Mouse (Mus musculus) erythroblast, embryonic 14.5 days (primary cell): Measurements from ENCODE around the gene Terb2. TPM values are rescaled to one million over a fixed set of nuclear protein-coding genes. Genes with fewer than 3 reads are reported as not detected.

Source experiments
- H3K27me3 ChIP-seq: 2 replicates; pipeline ENCODE4 v1.6.1; 2012; ENCODE audit warnings: inconsistent platforms; ENCODE audit not compliant: control insufficient read depth
- H3K36me3 ChIP-seq: 2 replicates; pipeline ENCODE4 v1.6.1; 2012; ENCODE audit warnings: mild to moderate bottlenecking, inconsistent platforms; ENCODE audit not compliant: control insufficient read depth
- H3K4me1 ChIP-seq: 2 replicates; pipeline ENCODE4 v1.6.1; 2012; ENCODE audit warnings: inconsistent platforms; ENCODE audit not compliant: control insufficient read depth
- H3K4me3 ChIP-seq: replicated peaks from 2 replicates; pipeline ENCODE3; 2012; ENCODE audit warnings: moderate library complexity, mild to moderate bottlenecking, inconsistent platforms
- H3K9me3 ChIP-seq: 2 replicates; pipeline ENCODE4 v1.6.1; 2012; ENCODE audit warnings: low read length, inconsistent platforms, mixed read lengths; ENCODE audit not compliant: control insufficient read depth
- GATA1 ChIP-seq: IDR thresholded peaks from 2 replicates; pipeline ENCODE4 v1.6.1; 2012; ENCODE audit warnings: low read length, inconsistent platforms, mixed read lengths
- TAL1 ChIP-seq: IDR thresholded peaks from 3 replicates; pipeline ENCODE4 v1.6.1; 2012; ENCODE audit warnings: low read length, inconsistent platforms, mixed read lengths
- polyA plus RNA-seq: library from polyadenylated mRNA; stranded (reverse); fragments of >175 nt; gene quantifications from 2 replicates; pipeline ENCODE4 v1.2.3, GENCODE M21; 2012

The Terb2 gene
- polyA plus RNA-seq, 1 experiment: not detected

DNA sequence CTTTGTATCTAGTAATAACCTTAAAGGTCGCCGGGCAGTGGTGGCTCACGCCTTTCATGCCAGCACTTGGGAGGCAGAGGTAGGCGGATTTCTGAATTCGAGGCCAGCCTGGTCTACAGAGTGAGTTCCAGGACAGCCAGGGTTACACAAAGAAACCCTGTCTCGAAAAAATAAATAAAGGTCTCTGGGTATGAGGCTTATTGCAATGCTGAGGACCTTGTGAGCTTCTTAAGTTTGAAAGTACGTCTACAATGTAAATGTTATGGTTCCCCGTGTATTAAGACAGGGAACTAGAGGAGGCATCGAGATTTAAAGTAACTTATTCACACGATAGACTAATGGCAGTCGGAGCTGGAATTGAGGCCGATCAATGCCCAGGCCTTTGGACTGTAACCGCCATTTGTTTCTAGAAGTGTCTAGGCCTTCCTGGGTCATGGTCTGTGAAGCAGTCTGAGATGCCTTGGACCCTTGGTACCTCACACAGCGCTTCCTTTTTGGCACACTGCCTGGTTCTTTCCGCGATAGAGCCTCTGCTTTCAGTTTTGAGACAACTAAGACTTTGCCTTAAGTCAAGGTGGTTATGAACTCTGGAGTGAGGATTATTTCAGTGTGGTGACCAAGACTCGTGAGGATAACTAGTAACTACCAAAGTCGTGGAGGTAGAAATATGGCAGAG is 37.7 kb upstream of the Terb2 start:
- Histone ChIP-seq H3K4me3 (peak overlapping the region; percentile 78), H3K9me3 (no peaks in the 10 kb centered on the region), H3K27me3 (no peaks in the 10 kb centered on the region), H3K4me1 (peaks cover 40% of the 10 kb centered on the region), H3K36me3 (peaks cover 29% of the 10 kb centered on the region)
- TF ChIP-seq GATA1 (no peak), TAL1 (no peak)

DNA sequence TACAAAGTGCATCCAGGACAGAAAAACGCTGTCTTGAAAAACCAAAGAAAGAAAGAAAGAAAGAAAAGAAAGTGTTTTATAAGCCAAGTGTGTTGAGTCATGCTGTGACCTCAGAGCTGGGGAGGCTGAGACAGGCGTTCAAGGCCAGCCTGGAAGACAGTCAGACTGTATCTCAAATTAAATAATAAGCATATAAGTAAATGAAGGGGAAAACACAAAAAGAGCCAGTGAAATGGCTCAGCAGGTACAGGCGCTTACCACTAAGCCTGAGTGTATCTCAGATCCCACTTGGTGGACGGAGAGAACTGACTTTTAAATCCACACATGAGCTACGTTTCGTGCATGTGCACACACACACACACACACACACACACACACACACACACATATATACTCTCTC is 36.8 kb upstream of the Terb2 start:
- Histone ChIP-seq H3K27me3 (no peaks in the 10 kb centered on the region), H3K4me1 (peaks cover 38% of the 10 kb centered on the region), H3K36me3 (peaks cover 35% of the 10 kb centered on the region), H3K4me3 (peak overlapping the region; percentile 78), H3K9me3 (no peaks in the 10 kb centered on the region)
- TF ChIP-seq TAL1 (no peak), GATA1 (no peak)

DNA sequence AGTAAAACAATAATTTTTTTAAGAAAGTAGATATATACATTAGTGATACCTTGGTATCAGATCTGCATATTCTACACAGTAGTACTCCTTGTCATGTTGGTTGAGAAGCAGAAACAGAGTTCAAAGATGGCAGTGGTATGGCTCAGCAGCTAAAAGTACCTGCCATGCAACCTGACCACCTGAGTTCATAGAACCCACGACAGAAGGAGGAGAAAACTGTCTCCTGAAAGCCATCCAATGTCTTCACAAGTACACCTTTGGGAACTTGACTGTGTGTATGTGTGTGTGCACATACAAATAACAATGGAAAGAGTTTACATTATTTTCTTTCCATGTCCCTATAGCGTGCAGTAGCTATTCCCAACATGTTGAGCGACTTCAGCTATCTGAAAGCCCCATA is 36.4 kb upstream of the Terb2 start:
- TF ChIP-seq GATA1 (no peak), TAL1 (no peak)
- Histone ChIP-seq H3K36me3 (peaks cover 39% of the 10 kb centered on the region), H3K4me1 (peaks cover 38% of the 10 kb centered on the region), H3K27me3 (no peaks in the 10 kb centered on the region), H3K9me3 (no peaks in the 10 kb centered on the region), H3K4me3 (no peak overlapping the region)

DNA sequence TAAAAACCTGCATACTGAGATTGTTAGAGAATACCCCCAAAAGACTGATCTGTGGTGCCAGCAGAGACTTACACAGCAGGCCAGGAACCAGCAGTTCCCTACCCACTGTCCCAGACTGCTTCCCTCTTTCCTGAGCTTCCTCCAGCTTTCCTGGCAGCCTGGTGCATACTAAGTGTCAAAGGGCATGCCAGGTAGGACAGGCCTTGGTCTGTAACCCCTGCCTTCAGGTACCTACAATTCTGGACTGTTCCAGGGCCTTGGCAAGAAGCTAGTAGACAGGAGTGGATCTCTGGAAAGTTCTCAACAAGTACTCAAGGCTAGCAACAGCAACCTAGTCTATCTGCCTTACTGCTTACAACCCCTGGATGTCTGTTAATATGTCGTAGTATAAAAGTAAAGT is 34.9 kb upstream of the Terb2 start:
- Histone ChIP-seq H3K9me3 (no peaks in the 10 kb centered on the region), H3K27me3 (no peaks in the 10 kb centered on the region), H3K4me3 (no peak overlapping the region), H3K36me3 (peaks cover 48% of the 10 kb centered on the region), H3K4me1 (peaks cover 34% of the 10 kb centered on the region)
- TF ChIP-seq TAL1 (no peak), GATA1 (no peak)

DNA sequence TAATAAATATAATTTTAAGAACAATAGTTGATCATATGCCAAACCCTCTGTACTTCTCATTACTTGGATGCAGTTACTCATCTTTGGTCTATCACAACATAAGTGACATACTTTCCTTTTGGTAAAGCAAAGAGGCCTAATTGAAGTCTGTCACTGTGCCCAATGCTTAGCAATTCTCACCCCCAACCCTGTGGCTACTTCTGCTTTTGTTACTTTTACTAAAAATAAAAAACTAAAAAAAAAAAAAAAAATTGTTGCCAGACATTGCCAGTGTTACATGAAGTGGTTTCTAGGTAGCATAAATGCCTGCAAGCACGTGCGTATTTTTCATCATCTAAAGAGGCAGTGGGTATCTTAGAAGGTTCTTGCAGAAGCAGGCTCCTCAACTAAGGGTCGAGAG is 33.2 kb upstream of the Terb2 start:
- no peaks in the 10 kb centered on the region for H3K27me3 ChIP-seq
- no peak overlapping the region for H3K4me3 ChIP-seq
- peaks cover 21% of the 10 kb centered on the region for H3K4me1 ChIP-seq
- TF ChIP-seq GATA1 (no peak), TAL1 (no peak)
- H3K36me3 ChIP-seq: peaks cover 48% of the 10 kb centered on the region
- H3K9me3 ChIP-seq: no peaks in the 10 kb centered on the region

DNA sequence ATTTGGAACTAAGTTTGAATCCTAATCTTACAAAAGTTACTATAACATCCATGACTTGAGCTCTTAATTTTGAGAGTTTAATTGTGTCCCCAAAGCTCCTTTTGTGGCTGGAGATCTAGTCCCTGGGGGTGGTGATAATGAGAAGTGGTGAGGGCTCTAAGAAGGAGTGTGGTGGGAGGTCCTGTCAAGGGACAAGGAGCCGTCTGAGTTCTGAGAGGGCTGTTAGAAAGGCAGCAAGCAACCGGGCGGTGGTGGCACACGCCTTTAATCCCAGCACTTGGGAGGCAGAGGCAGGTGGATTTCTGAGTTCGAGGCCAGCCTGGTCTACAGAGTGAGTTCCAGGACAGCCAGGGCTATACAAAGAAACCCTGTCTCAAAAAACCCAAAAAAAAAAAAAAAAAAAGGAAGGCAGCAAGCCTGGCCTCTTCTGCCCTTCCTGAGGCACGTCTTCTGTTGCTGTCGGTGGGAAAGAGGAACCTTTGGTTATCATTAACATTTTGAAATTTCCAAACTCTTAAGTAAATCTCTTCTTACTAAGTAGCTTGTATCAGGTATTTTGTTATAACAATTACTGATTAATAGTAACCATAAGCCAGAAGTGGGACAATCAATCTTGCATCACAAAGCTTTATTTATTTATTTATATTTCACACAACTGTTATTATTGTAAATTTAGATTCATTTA is 32.2 kb upstream of the Terb2 start:
- no peak overlapping the region for H3K4me3 ChIP-seq
- H3K27me3 ChIP-seq: no peaks in the 10 kb centered on the region
- no peaks in the 10 kb centered on the region for H3K9me3 ChIP-seq
- peaks cover 48% of the 10 kb centered on the region for H3K36me3 ChIP-seq
- peaks cover 12% of the 10 kb centered on the region for H3K4me1 ChIP-seq
- TF ChIP-seq GATA1 (no peak), TAL1 (no peak)

DNA sequence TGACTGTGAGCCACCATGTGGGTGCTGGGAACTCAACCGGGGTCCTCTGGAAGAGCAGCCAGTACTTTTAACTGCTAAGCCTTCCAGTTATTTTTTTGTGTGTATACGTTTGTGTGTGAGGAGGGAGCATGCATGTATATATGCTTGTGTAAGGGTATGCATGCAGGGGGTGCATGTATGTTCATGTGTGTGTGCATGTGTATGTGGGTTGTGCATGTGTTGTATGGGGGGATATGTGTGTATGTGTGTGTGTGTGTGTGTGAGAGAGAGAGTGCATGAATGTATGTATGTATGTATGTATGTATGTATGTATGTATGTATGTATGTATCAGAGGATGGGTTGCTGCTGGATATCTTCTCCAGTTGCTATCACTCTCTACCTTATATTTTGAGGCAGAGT is 31.6 kb upstream of the Terb2 start:
- Histone ChIP-seq H3K27me3 (no peaks in the 10 kb centered on the region), H3K4me3 (no peak overlapping the region), H3K36me3 (peaks cover 48% of the 10 kb centered on the region), H3K4me1 (peaks cover 8% of the 10 kb centered on the region), H3K9me3 (no peaks in the 10 kb centered on the region)
- TF ChIP-seq TAL1: no peak
- no peak for TF ChIP-seq GATA1

DNA sequence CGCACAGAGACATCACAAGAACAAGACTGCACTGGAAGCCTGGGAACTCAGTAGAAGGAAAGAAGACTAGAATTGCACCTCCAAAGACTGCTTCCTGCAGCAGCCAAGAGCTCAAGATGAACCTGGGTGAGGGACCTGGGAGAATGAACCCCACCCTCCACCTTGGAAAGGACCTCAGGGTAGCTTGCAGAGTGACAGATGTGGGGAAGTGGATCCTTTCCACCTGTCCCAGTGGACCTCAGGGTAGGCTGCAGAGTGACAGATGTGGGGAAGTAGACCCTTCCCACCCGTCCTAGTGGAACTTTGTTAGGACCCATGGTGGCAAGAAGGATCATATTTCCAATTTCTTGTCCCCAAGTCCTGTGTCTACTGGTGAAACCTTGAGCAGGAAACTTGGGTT is 30.8 kb upstream of the Terb2 start:
- Histone ChIP-seq H3K4me3 (no peak overlapping the region), H3K27me3 (no peaks in the 10 kb centered on the region), H3K36me3 (peaks cover 44% of the 10 kb centered on the region), H3K9me3 (no peaks in the 10 kb centered on the region), H3K4me1 (peaks cover 3% of the 10 kb centered on the region)
- no peak for TF ChIP-seq TAL1
- TF ChIP-seq GATA1: no peak

DNA sequence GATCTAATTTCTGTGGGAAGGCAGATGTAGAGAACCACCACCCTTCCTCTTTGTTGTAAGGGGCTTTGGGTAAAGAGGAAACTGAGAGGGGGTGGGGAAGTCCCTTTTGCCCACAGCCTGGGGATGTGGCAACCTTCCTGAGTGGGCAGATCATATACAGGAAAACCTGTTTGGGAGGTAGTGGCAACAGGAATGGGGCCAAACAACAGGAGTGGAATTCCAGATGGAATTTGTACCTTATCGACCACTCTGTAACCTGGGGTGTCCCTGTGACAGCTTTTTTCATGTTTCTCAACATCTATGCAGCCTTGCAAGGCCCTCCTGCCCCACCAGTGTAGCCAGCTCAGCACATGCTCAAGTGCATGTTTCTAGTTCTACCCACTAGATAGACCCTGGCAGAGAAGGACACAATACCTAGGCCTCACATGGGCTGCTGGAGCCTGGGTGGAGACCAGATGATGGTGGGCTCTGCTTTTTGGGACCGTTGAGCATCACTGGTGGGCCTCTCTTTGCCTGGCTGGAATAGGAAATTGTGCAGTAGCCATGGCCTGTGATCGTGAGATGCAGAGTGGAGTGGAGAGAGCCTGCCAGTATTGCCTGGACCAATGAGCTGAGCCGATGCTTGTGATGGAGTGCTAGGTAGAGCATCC is 29.9 kb upstream of the Terb2 start:
- no peak for TF ChIP-seq GATA1
- no peak for TF ChIP-seq TAL1
- Histone ChIP-seq H3K36me3 (peaks cover 37% of the 10 kb centered on the region), H3K4me3 (no peak overlapping the region), H3K4me1 (peaks cover 2% of the 10 kb centered on the region), H3K27me3 (no peaks in the 10 kb centered on the region), H3K9me3 (no peaks in the 10 kb centered on the region)
